Mouse (Mus musculus) E14TG2a.4 (cell line): Measurements from ENCODE around the gene Hnrnpdl.

Source experiments
- CTCF ChIP-seq: conservative IDR thresholded peaks from 2 replicates; pipeline ENCODE4 v1.5.1; 2014; ENCODE audit warnings: low read length
- POU5F1 ChIP-seq: IDR thresholded peaks from 2 replicates; pipeline ENCODE4 v1.6.1; 2014; ENCODE audit warnings: low read length, borderline replicate concordance

GRCm38 (mm10) chr5:100037965-100038713 is 1.3 kb downstream of the Hnrnpdl start:
- no peak for TF ChIP-seq CTCF
- TF ChIP-seq POU5F1, result no peak
